Mouse (Mus musculus): ENCODE measurements around the gene Idh3b.

GRCm38 (mm10) chr2:130291434-130291833 lies 7.1 kb upstream of the Idh3b start:
- TF ChIP-seq CTCF (IDR thresholded peaks at IDR 0.05; ENCODE audit: extremely low read depth, insufficient read depth, low read length) = peak; percentile 97
- TF ChIP-seq POLR2A (IDR thresholded peaks at IDR 0.05; ENCODE audit: extremely low read depth, insufficient read depth, low read length) = no peak
